Mouse (Mus musculus) lung, postnatal 14 days (tissue): Measurements from ENCODE around the gene Ewsr1.
"Not testable (repeated sequence)": the region's sequence is repeated elsewhere in the genome, so short reads cannot be mapped to it uniquely, and the experiment has no call there.

Experiments
- DNase-seq: peaks from one replicate; pipeline ENCODE4 v3.0.0; 2021

Gene Ewsr1

GRCm38 (mm10) chr11:5095877-5096276 lies 3.2 kb downstream of the Ewsr1 start:
- no peak for DNase-seq

GRCm38 (mm10) chr11:5091706-5092105 lies 7.4 kb downstream of the Ewsr1 start:
- no peak for DNase-seq

DNA sequence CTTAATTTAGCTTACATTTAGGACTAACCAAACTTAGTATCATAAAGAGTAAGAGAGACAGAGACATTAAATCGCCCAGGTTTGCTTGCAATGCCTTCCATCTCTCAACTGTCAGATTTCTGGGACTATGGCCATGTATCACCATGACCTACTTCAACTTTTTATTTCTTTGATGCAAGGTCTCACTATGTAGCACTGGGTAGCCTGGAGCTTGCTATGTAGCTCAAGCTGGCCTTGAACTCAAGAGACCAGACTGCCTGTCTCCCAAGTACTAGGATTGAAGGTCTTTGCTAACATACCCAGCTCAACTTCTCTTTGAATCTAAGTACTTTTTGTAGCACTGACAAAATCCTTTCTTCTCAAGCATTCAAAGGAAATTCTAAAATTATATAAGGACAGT lies 9.9 kb downstream of the Ewsr1 start:
- DNase-seq = no peak

DNA sequence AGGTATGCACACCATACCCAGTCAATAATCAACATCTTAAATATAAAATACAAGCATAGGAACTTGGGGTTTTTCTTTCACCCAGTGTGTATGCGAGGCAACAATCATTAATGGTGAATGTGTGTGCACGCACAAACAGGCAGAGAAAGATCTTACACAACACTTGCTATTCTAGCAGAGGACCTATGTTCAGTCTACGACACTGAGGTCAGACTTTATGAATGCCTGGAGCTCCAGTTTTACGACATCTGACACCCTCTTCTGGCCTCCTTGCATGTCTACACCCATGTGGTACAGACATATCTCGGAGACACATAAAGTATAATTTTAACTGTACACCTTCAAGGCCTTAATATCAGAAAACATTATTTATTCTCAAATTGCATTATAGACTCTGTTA lies 22.2 kb downstream of the Ewsr1 start:
- DNase-seq = not testable (repeated sequence)

DNA sequence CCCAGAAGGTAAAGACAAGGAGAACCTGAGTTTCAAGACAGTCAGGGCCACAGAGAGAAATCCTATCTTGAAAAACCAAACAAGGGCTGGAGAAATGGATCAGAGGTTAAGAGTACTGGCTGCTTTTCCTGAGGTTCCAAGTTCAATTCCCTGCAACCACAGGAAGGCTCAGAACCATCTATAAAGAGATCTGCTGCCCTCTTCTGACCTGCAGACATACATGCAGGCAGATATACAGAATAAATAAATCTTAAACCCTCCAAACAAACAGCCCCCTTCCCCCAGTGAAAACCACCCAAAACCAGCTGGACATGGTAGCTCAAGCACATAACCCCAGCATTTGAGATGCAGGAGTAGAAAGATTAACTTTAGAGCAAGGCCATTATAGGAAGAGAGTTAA lies 23.3 kb downstream of the Ewsr1 start:
- DNase-seq = no peak

GRCm38 (mm10) chr11:5074882-5075281 lies 24.2 kb downstream of the Ewsr1 start:
- DNase-seq = peak; percentile 37

GRCm38 (mm10) chr11:5068126-5068971 lies 30.7 kb downstream of the Ewsr1 start:
- peak; percentile 26 for DNase-seq

DNA sequence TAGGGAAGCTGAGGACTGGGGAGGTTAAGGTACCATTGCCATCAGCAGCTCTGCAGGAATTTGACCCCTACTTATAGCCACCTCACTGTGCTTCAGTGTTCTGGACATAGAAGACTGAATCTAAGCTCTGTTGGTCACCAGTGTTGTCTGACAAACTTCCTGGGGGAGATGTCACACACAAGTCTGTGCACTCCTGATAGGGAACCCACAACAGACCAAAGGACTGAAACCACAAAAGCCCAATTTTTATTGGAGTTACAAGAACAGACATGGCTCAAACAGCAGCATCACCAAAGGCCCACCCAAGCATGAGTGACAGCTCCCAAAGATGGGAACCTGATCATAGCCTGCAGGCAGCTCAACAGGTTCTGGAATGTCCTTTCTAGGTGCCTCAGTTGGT lies 32.0 kb downstream of the Ewsr1 start:
- no peak for DNase-seq

DNA sequence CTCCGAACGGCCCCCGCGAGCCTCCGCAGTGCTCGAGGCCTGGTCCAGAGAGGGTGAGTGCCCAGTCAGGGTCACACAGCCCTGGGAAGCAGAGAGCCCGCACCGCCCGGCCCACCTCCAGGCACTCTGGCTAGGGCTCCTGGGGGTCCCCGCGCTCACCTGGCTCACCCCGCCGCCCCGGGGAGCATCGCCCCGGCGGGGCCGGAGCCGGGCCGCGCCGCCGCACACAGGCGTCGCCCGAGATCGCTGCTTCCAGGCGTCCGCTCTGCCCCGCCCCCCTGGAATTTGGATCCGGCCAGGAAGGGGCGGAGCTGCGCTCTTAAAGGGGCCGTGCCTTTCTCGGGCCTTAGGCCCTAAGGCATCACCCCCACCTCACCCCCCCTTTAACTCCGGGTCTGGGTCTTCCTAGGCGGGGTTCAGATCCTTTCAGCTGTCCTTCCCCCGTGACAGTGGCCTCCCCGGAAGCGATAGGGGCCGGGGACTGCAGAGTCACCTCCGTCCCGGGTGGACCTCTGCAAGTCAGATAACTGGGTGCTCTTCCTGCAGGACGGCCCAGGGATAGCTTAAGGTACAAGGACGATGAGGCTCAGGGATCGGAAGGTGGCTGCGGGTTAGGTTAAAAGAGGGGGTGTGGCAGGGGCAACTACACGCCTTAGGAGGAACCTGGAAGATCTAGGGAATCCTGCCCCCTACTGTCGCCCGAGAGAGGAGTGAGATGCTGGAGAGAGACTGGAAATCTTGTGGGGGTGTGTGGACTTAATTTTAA lies 33.8 kb downstream of the Ewsr1 start, which contains the start of gene Gas2l1:
Gene Gas2l1, minus strand, starts transcription at position 272 of the 766 bp plus-strand sequence.
- DNase-seq = peak; percentile 91

DNA sequence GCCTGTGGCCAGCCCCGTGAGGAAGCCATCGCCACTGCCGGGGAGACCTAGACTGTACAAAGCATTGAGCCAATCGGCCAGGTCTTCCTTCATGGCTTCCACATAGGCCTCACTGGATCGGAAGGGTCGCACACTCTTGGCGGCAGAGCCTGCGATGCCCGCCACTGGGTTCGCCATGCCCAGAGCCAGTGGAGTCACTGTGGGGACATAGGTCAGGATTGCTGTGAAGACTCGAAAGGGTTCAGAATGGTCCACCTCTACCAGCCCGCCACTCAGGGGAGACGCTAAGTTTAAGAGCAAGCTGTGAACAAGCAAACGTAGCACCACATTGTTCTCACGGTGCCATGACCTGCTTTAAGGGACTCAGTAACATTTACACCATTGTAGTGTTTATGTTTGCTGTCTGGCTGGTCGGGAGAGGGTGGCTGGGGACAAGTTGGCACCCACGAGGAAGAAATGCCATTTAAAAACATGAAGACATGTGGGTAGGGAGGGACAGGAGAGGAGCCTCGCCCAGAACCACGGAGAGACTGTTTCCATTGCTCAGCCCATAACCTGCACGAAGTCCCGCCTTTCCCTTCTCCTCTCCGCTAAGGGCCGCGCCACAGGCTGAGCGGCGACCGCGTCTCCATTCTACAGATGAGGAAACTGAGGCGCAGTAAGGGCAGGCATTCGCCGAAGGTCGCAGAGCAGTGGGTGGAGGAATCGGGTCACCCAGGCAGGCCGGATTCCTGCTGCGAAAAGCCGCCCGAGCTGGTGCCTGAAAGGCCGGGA lies 34.6 kb downstream of the Ewsr1 start:
- DNase-seq = no peak

DNA sequence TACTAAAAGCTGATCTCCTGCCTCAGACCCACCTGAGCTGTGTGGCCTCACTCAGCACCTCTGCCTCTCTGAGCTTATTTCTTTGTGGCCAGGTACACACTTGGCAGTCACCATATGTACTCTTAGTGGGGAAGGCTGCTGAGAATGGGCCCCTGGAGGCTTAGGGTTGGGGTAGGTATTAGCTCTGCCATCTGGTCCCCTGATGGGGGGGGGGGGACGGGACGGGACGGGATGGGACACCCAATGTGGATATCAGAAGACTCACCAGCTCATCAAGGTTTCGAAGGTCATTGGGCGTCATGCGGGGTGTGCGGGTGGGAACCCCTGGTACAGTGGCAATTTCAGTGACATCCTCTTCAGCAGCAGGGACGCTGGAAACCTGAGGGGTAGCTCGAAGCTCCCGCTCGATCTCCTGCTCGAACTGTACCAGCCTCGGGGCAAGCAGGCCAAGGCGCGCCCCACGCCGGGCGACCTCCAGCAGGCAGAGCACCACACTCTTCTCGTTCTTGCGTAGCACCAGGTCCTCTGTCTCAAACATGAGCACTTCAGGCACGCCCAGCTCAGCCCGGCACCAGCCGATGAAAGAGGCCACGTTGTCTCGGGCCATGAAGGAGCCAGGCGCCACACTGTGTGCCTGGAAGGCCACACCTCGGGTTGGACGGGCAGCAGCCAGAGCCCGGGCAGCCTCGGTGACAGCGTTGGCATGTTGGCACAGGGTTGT lies 35.3 kb downstream of the Ewsr1 start:
- no peak for DNase-seq

GRCm38 (mm10) chr11:5062860-5063505 lies 36.1 kb downstream of the Ewsr1 start:
- no peak for DNase-seq

DNA sequence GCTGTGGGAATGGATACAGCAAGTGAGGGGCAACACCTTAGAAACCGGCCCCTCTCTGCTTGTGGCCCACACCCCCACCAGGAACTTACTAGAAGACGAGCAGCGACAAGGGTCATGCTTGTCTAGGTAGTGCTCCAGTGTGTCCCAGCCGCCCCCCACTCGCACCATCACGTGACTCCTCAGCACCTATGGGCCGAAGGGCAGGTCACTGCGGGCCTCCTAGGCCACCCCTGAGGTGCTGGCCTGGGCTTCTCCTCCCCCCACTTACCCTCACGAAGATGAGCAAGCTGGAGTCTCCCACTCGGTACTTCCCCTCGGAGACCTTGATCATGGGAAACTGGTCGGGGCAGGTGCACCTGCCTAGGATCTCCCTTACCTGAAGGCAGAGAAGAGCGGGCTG lies 36.7 kb downstream of the Ewsr1 start:
- DNase-seq = no peak

DNA sequence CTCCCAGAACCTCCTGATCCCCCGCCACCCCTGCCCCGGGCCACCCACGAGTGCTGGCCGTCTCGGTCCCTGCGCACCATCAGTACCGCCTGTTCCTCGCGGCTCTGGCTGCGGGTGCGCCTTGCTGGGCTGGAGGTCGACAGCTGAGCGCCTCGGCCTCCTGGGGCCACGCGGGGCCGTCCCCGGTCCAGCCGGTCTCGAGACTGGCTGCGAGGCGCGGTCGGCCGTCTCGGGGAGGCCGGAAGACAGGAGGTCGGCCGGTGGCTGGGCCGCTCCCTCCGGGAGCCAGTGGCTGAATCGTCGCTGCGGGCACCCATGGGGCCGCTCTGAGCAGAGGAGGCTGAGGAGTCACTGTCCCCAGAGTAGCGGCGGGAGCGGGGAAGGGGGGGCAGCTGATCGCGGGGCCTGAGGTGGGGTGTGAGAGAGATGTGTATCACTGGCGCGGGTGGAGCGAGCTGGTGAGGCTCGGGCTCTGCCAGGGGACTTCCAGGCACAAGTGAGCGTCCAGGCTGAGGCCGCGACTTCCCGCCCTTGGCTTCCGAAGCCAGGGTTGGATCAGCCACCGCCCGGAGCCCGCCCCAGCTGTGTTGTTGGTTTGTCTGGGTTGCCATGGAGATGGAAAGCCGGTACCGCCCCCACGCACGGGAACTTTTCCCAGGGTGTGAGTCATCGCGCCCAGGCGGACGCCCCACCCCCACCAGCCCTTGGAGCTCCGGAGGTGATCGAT lies 37.5 kb downstream of the Ewsr1 start:
- DNase-seq = peak; percentile 95

DNA sequence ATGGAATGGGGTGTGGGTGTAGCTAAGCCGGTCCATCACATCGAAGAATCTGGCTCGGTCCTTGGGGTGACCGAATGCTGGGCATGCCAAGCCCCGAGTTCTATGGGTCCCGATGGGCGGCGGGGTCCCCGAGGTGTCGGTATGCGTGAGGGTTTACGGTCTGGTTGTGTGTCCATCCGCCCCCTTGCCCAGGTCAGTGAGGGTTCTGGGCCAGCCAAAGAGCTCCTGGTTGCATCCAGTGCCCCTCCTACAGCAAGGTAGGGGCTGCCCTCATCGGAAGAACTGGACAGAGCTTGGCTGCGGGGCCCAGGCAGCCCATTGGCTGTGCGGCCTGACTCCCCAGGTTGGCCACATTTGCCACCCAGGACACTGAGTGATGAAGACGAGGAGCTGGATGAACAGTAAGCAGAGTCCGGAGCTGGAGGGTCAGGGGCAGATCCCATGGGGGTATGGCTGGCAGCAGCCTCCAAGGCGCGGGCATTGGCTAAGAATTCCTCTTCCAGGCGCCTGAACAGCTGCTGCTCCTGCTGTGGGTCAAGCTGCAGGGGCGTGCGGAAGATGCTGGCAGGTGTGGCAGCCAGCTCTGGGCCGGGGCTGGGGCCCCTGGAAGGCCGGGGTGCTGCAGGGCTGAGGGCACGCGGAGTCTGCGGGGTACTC lies 38.2 kb downstream of the Ewsr1 start:
- DNase-seq = no peak

DNA sequence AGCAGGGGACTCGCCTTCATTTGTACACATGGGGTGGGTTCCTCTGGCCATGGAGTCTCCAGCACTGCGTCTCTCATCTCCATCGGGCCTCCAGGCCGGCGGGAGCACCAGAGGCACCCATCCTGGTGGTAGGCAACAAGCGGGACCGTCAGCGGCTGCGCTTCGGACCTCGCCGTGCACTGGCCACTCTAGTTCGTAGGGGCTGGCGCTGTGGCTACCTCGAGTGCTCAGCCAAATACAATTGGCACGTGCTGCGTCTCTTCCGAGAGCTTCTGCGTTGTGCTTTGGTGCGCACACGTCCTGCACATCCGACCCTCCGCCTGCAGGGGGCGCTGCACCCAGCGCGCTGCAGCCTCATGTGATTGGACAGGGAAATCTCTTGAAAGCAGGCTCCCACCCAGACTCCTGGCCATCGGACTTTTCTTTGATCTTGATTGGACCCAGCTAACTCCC lies 39.3 kb downstream of the Ewsr1 start:
- DNase-seq = peak; percentile 35

DNA sequence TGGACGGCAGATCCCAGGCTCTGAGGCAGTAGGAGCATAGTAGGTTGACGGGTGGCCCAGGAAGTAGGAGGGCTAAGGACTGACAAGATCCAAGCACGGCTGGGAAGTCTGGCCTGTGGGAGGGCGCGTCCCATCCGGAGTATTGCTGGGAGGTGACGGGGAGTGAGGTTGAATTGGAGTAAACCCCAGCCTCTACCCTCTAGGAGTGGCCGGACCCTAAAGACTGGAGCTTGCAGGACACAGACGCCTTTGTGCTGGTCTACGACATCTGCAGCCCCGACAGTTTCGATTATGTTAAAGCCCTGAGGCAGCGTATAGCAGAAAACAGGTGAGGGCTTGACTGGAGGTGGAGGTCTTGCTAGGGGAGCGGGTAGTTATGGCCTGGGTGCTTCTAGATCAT lies 39.8 kb downstream of the Ewsr1 start:
- no peak for DNase-seq

GRCm38 (mm10) chr11:5058783-5059182 lies 40.3 kb downstream of the Ewsr1 start:
- no peak for DNase-seq

DNA sequence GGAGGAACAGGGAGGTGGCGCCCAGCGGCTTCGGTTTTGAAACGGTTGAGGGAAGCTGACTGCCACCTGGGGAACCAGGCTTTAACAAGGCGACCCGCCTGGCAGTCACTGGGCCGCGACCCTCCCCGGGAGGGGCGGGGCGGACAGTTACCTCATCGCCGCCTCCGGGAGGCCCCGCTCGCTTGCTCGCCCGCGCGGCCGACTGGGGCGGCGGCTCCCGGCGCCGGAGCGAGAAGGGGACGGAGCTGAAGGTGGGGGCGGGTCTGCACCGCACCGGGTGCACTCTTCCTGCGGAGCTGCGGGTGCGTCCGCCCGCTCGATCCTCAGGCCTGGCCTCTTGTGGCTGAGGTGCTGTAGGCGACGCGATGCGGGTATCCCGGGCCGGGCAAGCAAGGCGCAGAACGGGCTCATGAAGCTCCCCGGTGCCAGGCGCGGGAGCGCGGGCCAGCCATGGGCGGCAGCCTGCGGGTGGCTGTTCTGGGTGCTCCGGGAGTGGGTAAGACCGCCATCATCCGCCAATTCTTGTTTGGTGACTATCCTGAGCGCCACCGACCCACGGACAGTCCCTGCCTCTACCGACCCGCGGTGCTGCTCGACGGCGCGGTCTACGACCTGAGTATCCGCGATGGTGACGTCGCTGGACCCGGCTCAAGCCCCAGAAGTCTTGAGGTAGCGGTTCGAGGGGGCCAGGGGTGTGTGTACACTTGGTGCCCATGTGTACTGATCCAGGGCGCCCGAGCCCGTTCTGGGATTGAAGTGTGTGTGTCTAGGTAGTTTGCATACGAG lies 41.0 kb downstream of the Ewsr1 start, which contains the start of gene Rasl10a:
Gene Rasl10a, plus strand, starts transcription at position 273 of the 786 bp plus-strand sequence.
- peak; percentile 51 for DNase-seq

DNA sequence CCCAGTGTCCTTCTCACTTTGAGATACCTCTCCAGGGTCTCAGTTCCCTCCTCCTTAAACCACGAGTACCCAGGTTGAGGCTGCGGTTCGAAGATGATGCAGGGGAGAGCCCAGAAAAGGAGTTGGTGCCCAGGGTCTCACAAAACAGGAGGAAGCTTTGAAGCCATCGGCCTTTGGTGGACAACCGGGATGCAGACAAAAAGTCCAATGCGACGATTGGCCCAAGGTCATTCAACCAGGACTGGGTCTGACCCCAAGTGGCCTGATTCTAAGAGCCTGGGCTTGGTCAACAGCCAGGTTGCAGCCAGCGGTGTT lies 41.6 kb downstream of the Ewsr1 start:
- no peak for DNase-seq
